Mouse (Mus musculus) embryonic facial prominence, embryonic 10.5 days (tissue): Measurements from ENCODE around the gene Vrk2. TPM values are rescaled to one million over a fixed set of nuclear protein-coding genes. Genes with fewer than 3 reads are reported as not detected.

ENCODE experiments used
- DNase-seq: peaks from one replicate; pipeline ENCODE4 v3.0.0-alpha.2; 2017; ENCODE audit warnings: low spot score
- H3K27ac ChIP-seq: fragments of 300-500 bp; sonication (generic); replicated peaks from 2 replicates; pipeline ENCODE4 v1.5.1; 2016; ENCODE audit warnings: mild to moderate bottlenecking
- H3K27me3 ChIP-seq: fragments of 300-500 bp; sonication (generic); replicated peaks from 2 replicates; pipeline ENCODE4 v1.6.1; 2016; ENCODE audit warnings: low read depth, mild to moderate bottlenecking; ENCODE audit not compliant: poor library complexity, severe bottlenecking
- H3K36me3 ChIP-seq: fragments of 300-500 bp; sonication (generic); replicated peaks from 2 replicates; pipeline ENCODE4 v1.6.1; 2016; ENCODE audit warnings: mild to moderate bottlenecking, moderate library complexity
- H3K4me1 ChIP-seq: fragments of 300-500 bp; sonication (generic); 2 replicates; pipeline ENCODE4 v1.6.1; 2016
- H3K4me3 ChIP-seq: fragments of 300-500 bp; sonication (generic); 2 replicates; pipeline ENCODE4 v1.5.1; 2016; ENCODE audit warnings: mild to moderate bottlenecking, moderate library complexity
- H3K9me3 ChIP-seq: fragments of 300-500 bp; sonication (generic); 2 replicates; pipeline ENCODE4 v1.6.1; 2016; ENCODE audit warnings: mild to moderate bottlenecking
- WGBS: fragments of 180-500 bp; shearing (Covaris S2); methylation state at CpG from one replicate; pipeline ENCODE4 v1.1.7; 2016; 5-methylcytosine and 5-hydroxymethylcytosine counted together
- polyA plus RNA-seq: library from polyadenylated mRNA; unstranded; fragments of >200 nt; fragmentation: Nextera tagmentation; extraction: Ambion mirVana; gene quantifications from 2 replicates; pipeline ENCODE4 v1.2.1, GENCODE M21; 2016

Vrk2 gene
- polyA plus RNA-seq = 23.0 and 24.9 TPM in 2 replicates

DNA sequence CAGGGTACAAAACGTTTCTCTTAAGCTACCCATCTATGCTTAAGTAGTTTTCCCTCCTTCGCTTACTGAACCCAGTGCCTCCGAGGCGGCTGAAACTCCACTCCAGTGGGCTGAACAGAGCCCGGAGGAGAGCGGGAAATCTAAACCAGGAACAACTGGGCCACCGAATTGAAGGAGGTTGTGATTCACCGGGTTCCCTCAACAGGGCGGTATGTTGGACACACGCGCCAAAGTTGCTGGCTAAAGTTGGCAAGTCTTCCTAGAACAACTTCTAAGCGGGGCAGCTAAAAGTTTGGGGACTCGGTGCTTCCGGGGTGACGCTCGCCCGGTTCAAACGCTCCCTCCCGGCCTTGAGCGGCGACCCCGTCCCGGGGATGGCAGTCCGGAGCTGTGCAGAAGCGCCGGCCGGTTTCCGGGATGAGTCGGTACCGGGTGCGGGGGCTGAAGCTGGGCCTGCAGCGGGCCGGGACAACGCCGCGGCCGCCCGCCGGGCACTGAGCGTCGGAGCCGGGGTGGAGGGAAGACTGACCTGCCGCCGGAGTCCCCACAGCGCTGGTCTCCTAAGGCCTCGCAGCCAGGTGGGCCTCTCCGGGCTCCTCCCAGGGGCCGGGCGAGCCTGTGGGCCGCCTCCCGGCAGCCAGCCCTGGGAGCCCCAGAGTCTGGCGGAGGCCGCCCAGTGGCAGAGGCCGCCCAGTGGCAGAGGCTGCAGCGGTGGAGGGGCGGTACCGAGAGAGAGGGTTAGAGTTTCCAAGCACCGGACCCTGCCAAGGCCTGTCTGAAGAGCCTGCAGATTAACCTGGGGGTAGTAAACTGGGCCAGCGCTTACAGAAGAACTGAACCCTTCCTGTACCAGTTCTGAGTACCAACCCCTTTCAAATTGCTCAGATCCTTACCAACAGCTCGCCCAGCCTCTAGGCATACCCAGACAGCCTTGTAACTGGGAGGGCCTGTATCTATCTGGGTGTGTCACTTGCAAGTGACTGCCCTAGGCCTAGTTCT lies at the start of gene Vrk2, which contains the start of gene Gm6899:
Gene Vrk2, minus strand, starts transcription at position 939 of the 999 bp plus-strand sequence.
Gene Gm6899, plus strand, starts transcription at position 181 of the 999 bp plus-strand sequence.
- DNase-seq = peak; percentile 92
- Histone ChIP-seq H3K27ac (peak within 1 kb of the TSS; percentile 95), H3K27me3 (no peaks in the 10 kb centered on the region), H3K4me3 (peak within 1 kb of the TSS; percentile 83), H3K4me1 (peaks cover 12% of the 10 kb centered on the region), H3K36me3 (no peaks in the 10 kb centered on the region), H3K9me3 (no peaks in the 10 kb centered on the region)
- WGBS = under 1% methylated on average over 60 of the region's 60 CpGs

DNA sequence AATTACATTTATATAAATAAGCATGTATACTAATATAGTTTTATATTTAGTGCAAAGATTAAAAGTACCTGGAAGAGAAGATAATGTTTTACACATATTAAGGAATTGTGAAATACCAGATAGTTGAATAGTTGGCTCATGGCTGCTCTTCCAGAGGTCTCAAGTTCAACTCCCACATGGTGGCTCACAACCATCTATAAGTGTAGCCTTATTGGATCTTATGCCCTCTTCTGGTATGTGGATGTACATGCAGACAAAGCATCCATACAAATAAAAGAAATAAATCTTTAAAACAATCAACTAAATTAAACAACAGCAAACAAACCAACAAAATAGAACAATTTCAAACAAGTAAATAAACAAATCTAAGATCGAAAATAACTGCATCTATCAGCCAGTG lies 48.3 kb upstream of the Vrk2 start:
- no peaks in the 10 kb centered on the region for H3K4me1 ChIP-seq
- no peaks in the 10 kb centered on the region for H3K9me3 ChIP-seq
- whole genome bisulfite sequencing = 89% methylated on average over 1 of the region's 1 CpGs
- H3K36me3 ChIP-seq = no peaks in the 10 kb centered on the region
- H3K27ac ChIP-seq = no peak overlapping the region
- no peaks in the 10 kb centered on the region for H3K27me3 ChIP-seq
- no peak for DNase-seq
- H3K4me3 ChIP-seq = no peak overlapping the region

DNA sequence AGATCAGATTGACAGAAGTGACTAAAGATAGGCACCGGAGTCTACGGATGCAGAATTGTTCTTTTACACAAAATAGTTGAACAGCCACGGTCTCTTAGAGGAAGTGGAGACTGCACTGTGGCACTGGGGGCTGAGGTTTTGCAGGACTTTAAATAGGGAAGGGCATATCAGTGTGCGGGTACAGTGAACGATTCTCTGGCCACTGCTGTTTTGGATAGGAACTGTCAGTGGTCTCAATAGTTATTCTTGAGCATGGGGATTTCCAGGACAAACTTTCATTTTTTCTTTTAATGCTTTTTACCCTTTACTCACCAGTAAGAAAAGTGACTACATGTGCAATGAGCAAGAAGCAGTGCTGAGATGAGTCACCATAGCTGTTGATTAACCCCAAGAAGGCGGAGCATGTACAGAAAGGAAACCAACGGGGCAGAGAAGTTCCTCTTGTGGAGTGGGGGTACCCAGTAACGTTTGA lies 46.6 kb upstream of the Vrk2 start:
- Histone ChIP-seq H3K27ac (no peak overlapping the region), H3K9me3 (no peaks in the 10 kb centered on the region), H3K4me3 (no peak overlapping the region), H3K36me3 (no peaks in the 10 kb centered on the region), H3K4me1 (no peaks in the 10 kb centered on the region), H3K27me3 (no peaks in the 10 kb centered on the region)
- DNase-seq = no peak
- 83% methylated on average over 8 of the region's 8 CpGs for WGBS

DNA sequence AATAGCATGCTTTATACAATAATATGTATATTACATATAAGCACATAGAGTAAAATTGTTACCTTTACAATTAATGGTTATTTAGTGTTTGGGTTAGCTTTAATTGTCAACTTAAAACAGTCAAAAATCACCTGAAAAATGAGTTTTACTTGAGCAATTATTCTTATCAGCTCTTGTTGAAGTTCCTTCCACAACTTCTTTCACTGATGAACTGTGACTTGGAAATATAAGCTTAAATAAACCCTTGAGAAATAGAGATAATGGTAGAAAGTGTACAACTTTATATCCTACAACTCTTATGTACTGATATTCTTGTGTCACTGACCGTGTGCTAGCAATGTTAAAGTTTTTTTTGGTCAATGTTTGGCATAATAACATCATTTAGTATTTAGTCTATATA lies 42.4 kb upstream of the Vrk2 start:
- no peaks in the 10 kb centered on the region for H3K27me3 ChIP-seq
- no peaks in the 10 kb centered on the region for H3K4me1 ChIP-seq
- WGBS = 91% methylated on average over 1 of the region's 1 CpGs
- no peaks in the 10 kb centered on the region for H3K36me3 ChIP-seq
- DNase-seq = no peak
- H3K27ac ChIP-seq = no peak overlapping the region
- no peaks in the 10 kb centered on the region for H3K9me3 ChIP-seq
- no peak overlapping the region for H3K4me3 ChIP-seq

DNA sequence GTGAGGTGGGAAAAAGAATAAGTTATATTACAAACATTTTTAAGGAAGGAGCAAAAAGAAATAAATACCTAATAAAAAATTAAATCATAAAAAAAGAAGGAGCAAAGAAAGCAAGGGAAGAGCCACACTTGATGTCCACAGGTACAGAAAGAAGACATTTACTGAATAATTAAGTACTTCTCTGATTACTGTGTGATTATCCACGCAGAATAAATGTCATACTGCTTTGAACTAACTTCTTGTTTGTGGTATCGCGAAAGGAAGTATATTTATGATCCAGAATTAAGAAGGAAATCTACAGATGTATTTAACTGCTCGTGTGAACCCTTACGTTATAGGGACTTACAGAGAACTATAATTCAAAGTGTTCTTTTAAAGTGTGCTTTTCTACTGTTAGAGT lies 28.9 kb upstream of the Vrk2 start:
- Histone ChIP-seq H3K36me3 (no peaks in the 10 kb centered on the region), H3K27me3 (no peaks in the 10 kb centered on the region), H3K4me3 (no peak overlapping the region), H3K4me1 (no peaks in the 10 kb centered on the region), H3K27ac (no peak overlapping the region), H3K9me3 (no peaks in the 10 kb centered on the region)
- DNase-seq = no peak
- 86% methylated on average over 5 of the region's 5 CpGs for WGBS

DNA sequence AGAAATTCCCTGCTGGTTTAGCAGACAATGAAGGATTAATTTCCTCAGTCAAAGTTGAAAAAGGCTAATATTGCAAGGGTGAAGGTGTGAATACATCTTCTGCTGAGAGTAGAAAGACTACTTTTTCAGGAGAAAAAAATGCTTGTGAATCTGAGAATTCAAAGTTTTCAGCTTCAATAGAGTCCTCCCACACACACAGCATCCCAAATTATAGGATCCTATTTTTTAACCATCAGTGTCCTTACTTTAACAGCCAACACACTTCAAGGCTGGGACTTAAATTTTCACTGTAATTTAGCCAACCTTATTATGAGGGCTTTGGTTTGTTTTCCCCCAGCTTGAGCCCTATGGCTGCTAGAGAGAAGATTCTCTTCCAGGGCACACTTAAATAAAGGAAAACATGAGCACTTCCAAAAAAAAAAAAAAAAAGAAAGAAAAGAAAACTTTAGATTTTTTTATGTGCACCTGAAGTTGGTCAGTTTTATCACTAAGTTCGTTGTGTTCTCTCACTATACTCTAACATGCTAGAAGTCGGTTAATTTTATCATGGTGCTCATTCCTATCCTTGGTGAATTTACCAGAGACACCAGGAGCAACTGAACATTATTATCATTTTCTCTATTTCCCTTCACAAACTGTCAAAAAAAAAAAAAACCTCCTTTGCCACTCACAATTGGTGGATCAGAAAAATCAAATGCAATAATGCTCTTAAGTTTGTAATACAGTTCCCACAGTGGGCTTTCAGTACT lies 24.9 kb upstream of the Vrk2 start:
- 88% methylated on average over 2 of the region's 2 CpGs for WGBS
- no peak overlapping the region for H3K27ac ChIP-seq
- H3K27me3 ChIP-seq = no peaks in the 10 kb centered on the region
- H3K4me1 ChIP-seq = no peaks in the 10 kb centered on the region
- no peaks in the 10 kb centered on the region for H3K9me3 ChIP-seq
- no peak overlapping the region for H3K4me3 ChIP-seq
- DNase-seq = no peak
- H3K36me3 ChIP-seq = no peaks in the 10 kb centered on the region

- Histone ChIP-seq H3K9me3 (no peaks in the 10 kb centered on the region), H3K27me3 (no peaks in the 10 kb centered on the region), H3K4me3 (no peak overlapping the region), H3K36me3 (no peaks in the 10 kb centered on the region), H3K4me1 (peaks cover 3% of the 10 kb centered on the region; the same call in 1 of the 2 replicates), H3K27ac (0 out of 2 replicates have a peak overlapping the region, but pooled peaks have one; percentile 8)
- 79% methylated on average over 10 of the region's 10 CpGs for WGBS
- DNase-seq = peak; percentile 9
These were observed 15.0 kb upstream of the Vrk2 start for GRCm38 (mm10) chr11:26608795-26609194.

DNA sequence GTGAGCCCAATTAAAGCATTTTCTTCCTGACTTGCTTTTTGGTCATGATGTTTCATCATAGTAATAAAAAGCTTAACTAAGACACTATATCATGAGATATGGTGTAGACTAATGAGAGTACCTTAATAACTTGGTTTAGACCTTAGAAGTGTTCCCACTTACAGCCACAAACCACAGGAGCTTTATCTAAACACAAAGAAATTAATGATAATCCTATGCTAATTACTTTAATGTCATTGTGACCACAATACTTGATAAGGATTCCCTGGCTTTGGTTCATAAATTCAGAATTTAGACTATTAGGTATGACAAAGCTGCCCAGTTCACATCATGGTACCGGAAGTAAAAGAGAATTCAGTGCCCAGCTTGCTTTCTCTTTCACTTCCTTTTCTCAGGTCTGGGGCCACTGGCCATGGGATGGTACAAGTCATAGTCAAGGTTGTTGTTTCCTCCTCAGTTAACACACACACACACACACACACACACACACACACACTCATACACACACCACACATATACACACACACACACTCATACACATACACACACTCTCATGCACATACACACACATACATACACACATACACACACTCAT lies 10.4 kb upstream of the Vrk2 start:
- WGBS = 98% methylated on average over 1 of the region's 1 CpGs
- Histone ChIP-seq H3K36me3 (no peaks in the 10 kb centered on the region), H3K9me3 (no peaks in the 10 kb centered on the region), H3K4me1 (peaks cover 3% of the 10 kb centered on the region; the same call in 1 of the 2 replicates), H3K27ac (no peak overlapping the region), H3K27me3 (no peaks in the 10 kb centered on the region), H3K4me3 (no peak overlapping the region)
- no peak for DNase-seq

DNA sequence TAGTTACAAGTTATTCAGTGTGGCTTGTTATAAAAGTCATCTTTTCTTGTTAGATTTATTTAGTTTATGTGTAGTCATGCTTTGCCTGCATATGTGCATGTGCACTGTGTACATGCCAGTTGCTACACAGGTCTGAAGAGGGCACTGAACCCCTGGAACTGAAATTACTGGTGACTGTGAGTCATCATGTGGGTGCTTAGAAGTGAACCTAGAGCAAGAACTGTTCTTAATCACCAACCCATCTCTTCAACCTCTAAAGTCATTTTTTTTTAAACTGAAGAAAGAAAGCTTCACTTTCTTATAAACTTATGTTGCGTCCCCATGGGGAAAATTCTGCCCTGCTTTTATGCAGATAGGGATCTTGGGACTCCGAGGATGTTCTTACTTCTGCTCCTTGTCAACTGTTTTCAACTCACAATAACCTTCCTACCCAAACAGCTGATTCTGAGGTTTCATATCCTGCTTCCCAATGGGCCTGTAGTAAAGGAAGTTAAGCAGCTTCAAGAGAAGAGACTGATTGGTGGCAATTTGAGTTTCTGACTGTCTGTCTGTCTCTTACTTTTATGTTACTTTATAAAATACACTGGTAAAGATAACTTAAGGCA lies 7.9 kb upstream of the Vrk2 start:
- no peak overlapping the region for H3K4me3 ChIP-seq
- H3K9me3 ChIP-seq = no peaks in the 10 kb centered on the region
- WGBS = 85% methylated on average over 2 of the region's 2 CpGs
- no peaks in the 10 kb centered on the region for H3K27me3 ChIP-seq
- no peaks in the 10 kb centered on the region for H3K4me1 ChIP-seq
- no peaks in the 10 kb centered on the region for H3K36me3 ChIP-seq
- DNase-seq = no peak
- no peak overlapping the region for H3K27ac ChIP-seq

- Histone ChIP-seq H3K4me3 (no peak overlapping the region), H3K27ac (no peak overlapping the region), H3K27me3 (no peaks in the 10 kb centered on the region), H3K4me1 (no peaks in the 10 kb centered on the region), H3K9me3 (no peaks in the 10 kb centered on the region), H3K36me3 (no peaks in the 10 kb centered on the region)
- 91% methylated on average over 4 of the region's 4 CpGs for WGBS
- DNase-seq = no peak
These were observed 6.9 kb upstream of the Vrk2 start for GRCm38 (mm10) chr11:26600692-26601091.

- H3K36me3 ChIP-seq = no peaks in the 10 kb centered on the region
- WGBS = 70% methylated on average over 1 of the region's 1 CpGs
- peaks cover under 1% of the 10 kb centered on the region; the same call in 1 of the 2 replicates for H3K4me1 ChIP-seq
- H3K27ac ChIP-seq = no peak overlapping the region
- DNase-seq = no peak
- no peak overlapping the region for H3K4me3 ChIP-seq
- no peaks in the 10 kb centered on the region for H3K9me3 ChIP-seq
- H3K27me3 ChIP-seq = no peaks in the 10 kb centered on the region
These were observed 5.1 kb upstream of the Vrk2 start for GRCm38 (mm10) chr11:26598876-26599275.

GRCm38 (mm10) chr11:26597761-26598160 lies 4.0 kb upstream of the Vrk2 start:
- no peak overlapping the region for H3K27ac ChIP-seq
- no peaks in the 10 kb centered on the region for H3K27me3 ChIP-seq
- peaks cover 5% of the 10 kb centered on the region for H3K4me1 ChIP-seq
- no peak for DNase-seq
- H3K9me3 ChIP-seq = no peaks in the 10 kb centered on the region
- H3K36me3 ChIP-seq = no peaks in the 10 kb centered on the region
- no peak overlapping the region for H3K4me3 ChIP-seq
- WGBS = 83% methylated on average over 6 of the region's 6 CpGs
